Mouse (Mus musculus) myocyte (in vitro differentiated cells): Measurements from ENCODE around the gene Pmf1. TPM values are rescaled to one million over a fixed set of nuclear protein-coding genes. Genes with fewer than 3 reads are reported as not detected.
"Not testable (repeated sequence)": the region's sequence is repeated elsewhere in the genome, so short reads cannot be mapped to it uniquely, and the experiment has no call there.

Experiments
- H3K27me3 ChIP-seq: one replicate; pipeline ENCODE4 v1.6.1; 2011; ENCODE audit not compliant: control insufficient read depth, insufficient read depth, insufficient read length
- H3K36me3 ChIP-seq: one replicate; pipeline ENCODE4 v1.6.1; 2011; ENCODE audit not compliant: control insufficient read depth, insufficient read depth
- H3K4me2 ChIP-seq: one replicate; pipeline ENCODE4 v1.6.1; 2011; ENCODE audit warnings: low read depth, control low read depth
- H3K4me3 ChIP-seq: one replicate; pipeline ENCODE4 v1.5.1; 2011; ENCODE audit warnings: mild to moderate bottlenecking, control low read depth, moderate library complexity
- H3K79me2 ChIP-seq: one replicate; pipeline ENCODE4 v1.6.1; 2011; ENCODE audit not compliant: control insufficient read depth, insufficient read depth
- H3ac ChIP-seq: one replicate; pipeline ENCODE4 v1.6.1; 2011; ENCODE audit not compliant: control insufficient read depth, insufficient read length
- CEBPB ChIP-seq: IDR thresholded peaks from 2 replicates; pipeline ENCODE4 v1.6.1; 2011; ENCODE audit warnings: mild to moderate bottlenecking, moderate library complexity; ENCODE audit not compliant: poor library complexity, insufficient read depth, severe bottlenecking
- E2F4 ChIP-seq: IDR thresholded peaks from one replicate; pipeline ENCODE4 v1.6.1; 2011; ENCODE audit warnings: mild to moderate bottlenecking, control low read depth, moderate library complexity; ENCODE audit not compliant: insufficient read depth
- MAX ChIP-seq: IDR thresholded peaks from one replicate; pipeline ENCODE4 v1.6.1; 2011; ENCODE audit warnings: low read depth, mild to moderate bottlenecking, control low read depth
- MYOD1 ChIP-seq, 3 experiments: IDR thresholded peaks; one replicate each; pipeline ENCODE4 v1.6.1; 2011; ENCODE audit warnings: control low read depth in 2 of 3, low read depth in 2 of 3, mild to moderate bottlenecking in 2 of 3, moderate library complexity in 1 of 3; ENCODE audit not compliant: insufficient read length in 2 of 3, control insufficient read depth in 1 of 3
- MYOG ChIP-seq, 3 experiments: IDR thresholded peaks; one replicate each; pipeline ENCODE4 v1.6.1; 2011; ENCODE audit warnings: control low read depth in 2 of 3, low read depth in 2 of 3, mild to moderate bottlenecking in 2 of 3; ENCODE audit not compliant: insufficient read length in 2 of 3, control insufficient read depth in 1 of 3, insufficient read depth in 1 of 3
- POLR2A ChIP-seq: IDR thresholded peaks from one replicate; pipeline ENCODE4 v1.6.1; 2011; ENCODE audit warnings: low read depth, mild to moderate bottlenecking, control low read depth, moderate library complexity; ENCODE audit not compliant: insufficient read length
- POLR2AphosphoS2 ChIP-seq: IDR thresholded peaks from one replicate; pipeline ENCODE4 v1.6.1; 2011; ENCODE audit warnings: low read depth, control low read depth; ENCODE audit not compliant: insufficient read length
- REST ChIP-seq: IDR thresholded peaks from one replicate; pipeline ENCODE4 v1.6.1; 2011; ENCODE audit warnings: mild to moderate bottlenecking, control low read depth, moderate library complexity; ENCODE audit not compliant: insufficient read depth, insufficient read length
- SRF ChIP-seq: IDR thresholded peaks from one replicate; pipeline ENCODE4 v1.6.1; 2011; ENCODE audit warnings: low read depth; ENCODE audit not compliant: control insufficient read depth, insufficient read length
- TCF12 ChIP-seq: IDR thresholded peaks from one replicate; pipeline ENCODE4 v1.6.1; 2011; ENCODE audit warnings: mild to moderate bottlenecking, control low read depth; ENCODE audit not compliant: poor library complexity, insufficient read depth, severe bottlenecking
- TCF3 ChIP-seq: IDR thresholded peaks from one replicate; pipeline ENCODE4 v1.6.1; 2011; ENCODE audit warnings: low read depth, control low read depth; ENCODE audit not compliant: insufficient read length
- USF1 ChIP-seq: IDR thresholded peaks from one replicate; pipeline ENCODE4 v1.6.1; 2011; ENCODE audit warnings: low read depth, mild to moderate bottlenecking, control low read depth, moderate library complexity
- polyA plus RNA-seq: library from polyadenylated mRNA; unstranded; fragments of >200 nt; fragmentation: generic; extraction: Trizol; gene quantifications from one replicate; pipeline ENCODE4 v1.2.1, GENCODE M21; 2012; ENCODE audit warnings: missing spikeins

Pmf1 gene
- polyA plus RNA-seq, 1 experiment, result 59.0 TPM

DNA sequence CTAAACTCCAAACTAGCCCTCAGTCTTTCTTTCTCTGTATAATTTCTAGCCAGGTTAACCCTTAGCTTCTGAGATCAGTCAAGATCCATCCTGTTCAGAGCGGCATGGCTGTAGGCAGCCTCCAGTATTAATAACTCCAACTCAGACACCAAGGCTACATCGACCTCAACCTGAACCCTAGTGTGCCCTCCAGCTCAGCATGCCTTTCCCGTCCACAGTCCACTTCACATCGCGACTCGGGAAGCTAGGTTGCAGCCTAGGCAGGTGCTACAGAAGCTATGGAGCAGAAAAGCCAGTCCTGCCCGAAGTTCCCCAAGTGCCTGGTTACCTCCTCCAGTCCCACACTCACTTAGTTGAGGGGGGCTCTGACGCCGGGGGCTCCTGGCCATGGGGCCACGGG lies 27.3 kb upstream of the Pmf1 start:
- H3K4me2 ChIP-seq, result peak overlapping the region; percentile 52
- H3ac ChIP-seq, result no peak overlapping the region
- no peaks in the 10 kb centered on the region for H3K36me3 ChIP-seq
- no peaks in the 10 kb centered on the region for H3K27me3 ChIP-seq
- no peaks in the 10 kb centered on the region for H3K79me2 ChIP-seq
- TF ChIP-seq POLR2A (no peak), CEBPB (no peak), USF1 (no peak), REST (no peak), MYOG (IDR thresholded peaks at IDR 0.05; ENCODE audit: control insufficient read depth in 1 of 3, insufficient read depth in 1 of 3, insufficient read length in 2 of 3, low read depth in 2 of 3) (no peak), MYOD1 (IDR thresholded peaks at IDR 0.05; ENCODE audit: control insufficient read depth in 1 of 3, insufficient read length in 2 of 3, low read depth in 2 of 3) (no peak), TCF3 (no peak), SRF (no peak), TCF12 (no peak)
- H3K4me3 ChIP-seq, result peak overlapping the region; percentile 5

DNA sequence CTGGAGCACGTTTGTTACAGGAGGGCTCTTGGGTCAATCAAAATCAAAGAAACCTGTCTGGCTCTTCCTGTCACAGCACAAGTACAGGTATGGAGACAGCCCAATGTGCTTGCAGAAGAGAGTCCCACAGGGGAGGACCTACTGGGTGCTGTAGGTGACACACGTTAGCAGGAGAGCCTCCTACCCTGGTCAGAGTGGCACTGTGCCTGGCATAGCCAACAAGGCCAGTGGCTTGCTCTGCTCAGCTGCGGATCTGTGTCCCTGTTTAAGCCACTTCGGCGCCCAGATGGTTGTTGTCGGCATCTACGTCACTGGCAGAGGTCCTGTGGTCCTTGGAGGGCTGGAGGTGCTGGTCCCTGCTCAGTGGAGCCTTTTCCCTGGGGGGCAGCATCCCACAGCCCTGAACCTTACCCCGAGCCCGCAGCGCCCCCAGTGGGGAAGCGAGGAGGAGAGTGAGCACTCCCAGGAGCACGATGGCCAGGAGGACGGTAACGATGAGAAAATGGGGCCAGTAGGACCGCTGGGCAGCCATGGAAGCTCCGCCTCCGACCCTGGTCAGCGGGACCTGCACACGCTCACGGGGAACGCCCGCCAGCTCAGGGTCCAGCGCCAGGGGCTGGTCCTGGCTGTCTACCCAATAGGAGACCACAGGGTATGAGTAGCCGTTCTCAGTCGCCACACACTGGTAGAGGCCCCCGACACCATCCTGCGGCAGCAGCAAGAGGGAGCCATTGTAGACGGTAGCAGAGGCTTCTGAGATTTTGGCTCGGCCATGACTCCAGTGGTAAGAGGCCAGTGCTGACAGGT lies 26.5 kb upstream of the Pmf1 start:
- H3K4me3 ChIP-seq, result peak overlapping the region; percentile 5
- TF ChIP-seq POLR2A, result peak; percentile 38
- no peak for TF ChIP-seq TCF12
- H3K4me2 ChIP-seq, result peak overlapping the region; percentile 52
- no peaks in the 10 kb centered on the region for H3K27me3 ChIP-seq
- H3ac ChIP-seq, result no peak overlapping the region
- H3K79me2 ChIP-seq, result no peaks in the 10 kb centered on the region
- no peaks in the 10 kb centered on the region for H3K36me3 ChIP-seq

DNA sequence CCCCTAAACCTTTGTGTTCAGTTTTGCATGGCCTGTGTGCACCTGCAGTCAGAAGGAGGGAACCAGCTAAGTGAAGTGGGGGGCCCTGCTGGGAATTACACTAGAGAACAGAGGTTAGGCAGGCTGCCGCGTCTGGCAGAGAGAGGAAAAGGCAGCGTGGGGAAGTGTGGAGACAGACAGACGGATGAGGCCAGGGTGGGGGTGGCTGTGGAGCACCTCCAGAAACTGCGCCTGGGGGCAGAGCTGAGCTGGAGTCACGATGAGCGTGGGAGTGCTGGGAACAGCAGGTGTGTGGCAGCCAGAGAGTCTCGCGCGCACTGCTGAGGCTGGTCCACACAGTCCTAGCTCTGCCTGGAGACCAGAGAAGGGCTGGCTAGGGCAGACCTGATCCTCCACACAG lies 25.4 kb upstream of the Pmf1 start:
- Histone ChIP-seq H3ac (no peak overlapping the region), H3K27me3 (no peaks in the 10 kb centered on the region), H3K36me3 (no peaks in the 10 kb centered on the region), H3K4me2 (no peak overlapping the region), H3K79me2 (no peaks in the 10 kb centered on the region), H3K4me3 (no peak overlapping the region)
- TF ChIP-seq REST (no peak), MYOD1 (IDR thresholded peaks at IDR 0.05; ENCODE audit: control insufficient read depth in 1 of 3, insufficient read length in 2 of 3, low read depth in 2 of 3) (peak in 1 of 3 experiments; percentile 47)

DNA sequence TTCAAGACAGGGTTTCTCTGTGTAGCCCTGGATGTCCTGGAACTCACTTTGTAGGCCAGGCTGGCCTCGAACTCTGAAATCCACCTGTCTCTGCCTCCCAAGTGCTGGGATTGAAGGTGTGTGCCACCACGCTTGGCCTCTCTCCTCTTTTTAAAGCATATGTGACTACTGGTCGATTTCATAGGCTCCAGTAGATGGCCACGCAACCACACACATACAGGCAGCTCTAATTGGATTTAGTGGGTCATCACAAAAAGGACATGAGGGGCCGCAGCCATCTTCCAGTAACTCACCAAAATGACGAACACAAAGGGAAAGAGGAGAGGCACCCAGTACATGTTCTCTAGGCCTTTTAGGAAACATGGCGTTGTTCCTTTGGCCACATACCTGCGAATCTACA lies 18.5 kb upstream of the Pmf1 start:
- H3K36me3 ChIP-seq, H3K4me2 ChIP-seq, H3K4me3 ChIP-seq, H3K27me3 ChIP-seq, H3ac ChIP-seq: not testable (repeated sequence)
- peaks cover 11% of the 10 kb centered on the region for H3K79me2 ChIP-seq

GRCm38 (mm10) chr3:88427342-88427905 lies 17.3 kb upstream of the Pmf1 start:
- peaks cover 23% of the 10 kb centered on the region for H3K79me2 ChIP-seq
- H3K27me3 ChIP-seq, result no peaks in the 10 kb centered on the region
- no peak overlapping the region for H3K4me3 ChIP-seq
- H3ac ChIP-seq, result no peak overlapping the region
- no peak for TF ChIP-seq POLR2A
- no peak for TF ChIP-seq USF1
- no peak for TF ChIP-seq REST
- no peak for TF ChIP-seq POLR2AphosphoS2
- TF ChIP-seq E2F4, result no peak
- no peak for TF ChIP-seq MYOG (IDR thresholded peaks at IDR 0.05; ENCODE audit: control insufficient read depth in 1 of 3, insufficient read depth in 1 of 3, insufficient read length in 2 of 3, low read depth in 2 of 3)
- no peak for TF ChIP-seq MAX
- no peak for TF ChIP-seq SRF
- no peak for TF ChIP-seq TCF3
- no peak for TF ChIP-seq CEBPB
- TF ChIP-seq MYOD1 (IDR thresholded peaks at IDR 0.05; ENCODE audit: control insufficient read depth in 1 of 3, insufficient read length in 2 of 3, low read depth in 2 of 3), result no peak
- no peak for TF ChIP-seq TCF12
- no peak overlapping the region for H3K4me2 ChIP-seq
- H3K36me3 ChIP-seq, result no peaks in the 10 kb centered on the region
